Mouse (Mus musculus) frontal cortex, adult (tissue): ENCODE measurements around the gene Pced1b.
A peak's percentile ranks its signal among the peaks of the same experiment; 100 is the strongest.
"Not testable (repeated sequence)": the region's sequence is repeated elsewhere in the genome, so short reads cannot be mapped to it uniquely, and the experiment has no call there.

ENCODE experiments used
- ATAC-seq: cut with Nextera tagmentation; 2 replicates; pipeline ENCODE4 v1.9.2; 2017; ENCODE audit warnings: mild to moderate bottlenecking, moderate library complexity, mixed read lengths; ENCODE audit not compliant: low TSS enrichment

Gene Pced1b

DNA sequence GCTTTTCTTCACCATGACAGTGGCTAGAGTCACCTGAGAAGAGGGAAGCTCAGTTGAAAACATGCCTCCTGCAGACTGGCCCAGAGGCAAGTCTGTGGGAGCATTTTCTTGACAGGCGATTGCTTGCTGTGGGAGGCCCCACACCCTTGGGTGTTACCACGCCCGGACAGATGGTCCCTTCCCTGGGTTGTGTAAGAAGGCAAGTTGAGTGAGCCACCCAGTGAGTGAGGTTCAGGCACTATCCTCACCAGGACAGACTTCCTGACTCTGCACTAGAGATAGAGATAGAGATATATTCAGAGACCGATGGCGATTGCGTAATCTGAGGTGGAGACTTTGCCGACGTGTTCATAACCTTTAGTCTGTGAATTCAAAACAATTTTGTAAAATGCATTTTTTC, 96.0 kb downstream of the Pced1b start:
- 0 out of 2 replicates have a peak, but pooled peaks have one; percentile 31 for ATAC-seq

DNA sequence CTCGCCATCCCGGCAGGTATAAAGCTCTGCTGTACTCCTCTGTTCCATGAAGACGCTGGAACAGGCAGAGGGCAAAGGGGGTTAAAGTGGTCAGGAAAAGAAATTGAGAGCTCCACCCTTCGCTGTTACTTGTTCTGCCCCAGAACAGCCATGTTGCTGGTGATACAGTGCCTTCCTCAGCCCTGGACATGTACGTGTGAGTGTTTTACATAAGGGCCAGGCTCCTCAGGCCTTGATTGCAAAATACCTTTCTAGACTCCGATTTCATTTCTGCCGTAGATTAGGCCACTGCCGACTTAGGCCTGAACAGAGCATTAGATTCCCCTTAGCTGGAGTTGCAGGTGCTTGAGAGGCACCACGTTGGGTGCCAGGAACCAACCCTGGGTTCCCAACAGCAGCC, 97.0 kb downstream of the Pced1b start:
- ATAC-seq = no peak

DNA sequence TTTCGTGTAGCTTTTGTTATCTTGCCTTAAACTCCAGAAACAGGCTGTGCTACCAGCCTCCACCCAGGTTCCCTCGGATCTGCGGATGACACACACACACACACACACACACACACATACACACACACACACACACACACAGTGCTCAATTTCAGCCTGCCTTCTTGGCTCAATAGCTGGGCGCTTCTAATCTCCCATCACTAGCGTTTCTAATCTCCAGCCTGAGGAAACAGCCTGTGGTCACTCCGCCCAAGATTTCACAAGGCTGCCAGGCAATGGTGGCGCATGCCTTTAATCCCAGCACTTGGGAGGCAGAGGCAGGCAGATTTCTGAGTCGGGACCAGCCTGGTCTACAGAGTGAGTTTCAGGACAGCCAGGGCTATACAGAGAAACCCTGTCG, 98.2 kb downstream of the Pced1b start:
- ATAC-seq = no peak

DNA sequence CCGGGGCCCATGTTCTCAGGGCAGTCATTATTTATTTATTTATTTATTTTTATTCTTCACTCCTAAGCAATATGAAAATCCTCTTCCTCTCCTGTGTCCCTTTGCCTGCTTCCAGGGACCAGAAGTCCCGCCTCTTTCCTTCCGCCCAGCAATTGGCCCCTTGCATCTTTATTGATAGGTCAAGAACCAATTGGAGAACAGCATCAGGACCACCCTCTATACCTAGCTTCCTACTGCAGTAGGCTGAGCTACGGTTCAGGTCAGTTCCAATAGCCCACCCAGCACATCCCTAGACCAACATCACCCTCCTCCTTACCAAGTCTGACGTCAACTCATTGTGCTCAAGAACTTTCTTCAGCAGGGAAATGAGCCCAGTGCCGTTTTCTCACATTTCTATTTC, 99.0 kb downstream of the Pced1b start:
- ATAC-seq = no peak

DNA sequence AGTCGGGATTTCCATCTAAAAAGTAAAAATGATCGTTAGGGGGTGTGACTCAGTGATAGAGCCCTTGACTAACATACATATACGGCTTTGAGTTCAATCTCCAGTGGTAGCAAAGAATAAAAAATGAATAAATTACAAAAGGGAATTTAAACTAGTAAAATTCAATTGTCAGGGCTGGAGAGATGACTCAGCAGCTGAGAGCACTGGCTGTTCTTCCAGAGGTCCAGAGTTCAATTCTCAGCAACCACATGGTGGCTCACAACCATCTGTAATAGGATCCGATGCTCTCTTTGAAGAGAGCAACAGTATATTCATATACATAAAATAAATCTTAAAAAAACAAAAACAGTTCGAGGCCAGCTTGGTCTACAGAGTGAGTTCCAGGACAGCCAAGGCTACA, 99.5 kb downstream of the Pced1b start:
- no peak for ATAC-seq

DNA sequence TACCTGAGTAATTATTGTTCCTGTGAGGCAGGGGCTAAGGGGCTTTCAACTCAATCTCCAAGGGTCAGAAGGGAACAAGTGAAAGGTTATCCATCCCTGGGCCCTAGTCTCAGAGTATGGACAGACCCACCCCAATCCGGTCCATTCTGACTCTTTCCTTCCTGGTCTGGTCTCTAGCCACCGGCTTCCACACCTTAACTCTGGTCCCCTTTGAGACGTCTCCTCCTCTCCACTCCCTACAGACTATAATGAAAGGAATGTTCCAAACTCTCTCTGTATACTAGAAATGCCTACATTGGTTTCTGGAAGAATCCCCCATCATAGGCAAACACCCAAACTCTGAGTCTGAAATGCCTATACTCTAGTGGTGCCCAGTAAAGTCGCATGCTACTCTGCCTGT, 100.0 kb downstream of the Pced1b start:
- ATAC-seq = no peak

DNA sequence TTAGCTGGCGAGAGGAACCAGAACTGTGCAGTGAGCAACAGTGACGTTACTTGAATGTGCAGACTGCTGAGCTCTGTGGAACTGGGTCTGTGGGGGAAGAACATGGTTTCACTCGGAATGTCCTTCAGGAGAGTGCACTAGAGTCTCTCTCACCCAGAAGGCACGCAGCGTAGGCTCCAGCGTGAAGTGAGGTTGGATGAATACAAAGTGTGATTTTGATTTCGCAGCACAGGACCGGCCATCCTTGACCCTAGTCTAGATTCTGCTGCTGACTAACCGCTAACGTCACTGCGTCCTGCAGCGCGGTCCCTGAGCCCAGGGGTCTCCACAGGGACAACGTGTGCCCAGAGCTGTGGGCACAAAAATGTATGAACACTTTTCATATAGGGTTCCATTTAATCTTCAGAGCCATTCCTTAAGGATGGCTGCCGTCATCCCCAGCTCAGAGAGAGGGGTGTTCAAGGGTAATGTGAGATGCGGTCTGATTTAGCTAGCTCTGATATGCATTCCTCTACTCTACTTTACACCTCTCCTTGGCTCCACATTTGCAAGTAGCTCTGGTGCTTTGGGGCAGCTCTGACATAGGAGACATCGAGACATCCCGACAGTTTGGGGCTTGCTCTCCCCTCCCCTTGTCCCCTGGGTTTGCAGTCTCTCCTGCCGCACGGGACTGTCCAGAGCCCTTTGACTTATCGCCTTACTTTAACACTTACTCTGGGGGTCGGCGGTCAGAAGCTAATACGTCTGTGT, 101.8 kb downstream of the Pced1b start:
- ATAC-seq = 0 out of 2 replicates have a peak, but pooled peaks have one; percentile 38

DNA sequence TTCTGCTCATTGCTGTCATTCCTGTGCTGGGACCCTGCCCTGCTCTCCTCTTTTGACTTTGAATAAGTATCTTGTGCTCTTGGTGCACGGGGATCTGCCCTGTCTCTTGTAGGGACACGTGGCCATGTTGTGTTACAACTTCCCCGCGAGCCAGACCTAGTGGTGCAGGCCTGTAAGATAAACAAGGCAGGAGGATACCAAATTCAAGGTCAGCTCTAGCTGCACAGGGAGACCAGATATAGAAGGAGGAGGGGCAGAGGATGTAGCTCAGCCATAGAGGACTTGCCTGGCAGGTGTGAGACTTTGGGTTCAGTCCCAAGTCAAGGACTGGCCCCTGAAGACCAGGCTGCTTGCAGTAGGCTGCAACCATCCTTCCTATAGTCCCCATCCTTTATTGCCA, 103.6 kb downstream of the Pced1b start:
- ATAC-seq = no peak

DNA sequence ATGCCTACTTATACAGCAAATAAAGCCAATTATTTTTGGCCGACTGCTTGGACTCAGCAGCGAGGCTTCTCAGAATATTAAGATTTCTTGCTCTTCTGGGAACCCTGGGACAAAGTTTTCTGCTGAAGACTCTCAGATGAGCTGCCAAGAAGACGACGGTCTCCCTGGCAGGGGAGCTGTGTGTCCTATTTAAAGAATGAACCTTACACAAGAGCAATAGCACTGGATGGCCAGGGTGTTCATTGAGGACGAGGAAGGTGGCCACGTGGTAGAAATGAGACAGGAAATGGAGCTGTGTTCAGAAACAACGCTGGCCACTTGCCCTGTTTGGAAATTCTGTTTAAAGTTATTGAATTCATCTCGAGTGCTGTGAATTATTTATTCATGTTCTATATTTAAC, 104.1 kb downstream of the Pced1b start:
- ATAC-seq = peak; percentile 73

DNA sequence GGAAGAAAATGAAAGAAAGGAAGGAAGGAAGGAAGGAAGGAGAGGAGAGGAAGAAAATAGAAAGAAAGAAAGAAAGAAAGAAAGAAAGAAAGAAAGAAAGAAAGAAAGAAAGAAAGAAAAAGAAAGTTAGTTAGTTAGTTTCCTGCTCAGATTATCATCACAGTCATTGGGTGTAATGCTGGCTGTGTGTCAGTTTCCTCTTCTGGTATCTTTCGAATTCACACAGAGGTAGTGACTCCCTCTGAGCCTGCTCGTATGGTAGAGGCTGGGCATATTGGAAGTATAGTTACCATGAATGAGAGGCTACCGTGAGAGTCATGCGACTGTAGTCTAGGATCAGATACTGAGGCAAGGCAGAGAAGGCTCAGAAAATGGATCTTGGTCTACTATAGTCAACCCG, 104.8 kb downstream of the Pced1b start:
- no peak for ATAC-seq

DNA sequence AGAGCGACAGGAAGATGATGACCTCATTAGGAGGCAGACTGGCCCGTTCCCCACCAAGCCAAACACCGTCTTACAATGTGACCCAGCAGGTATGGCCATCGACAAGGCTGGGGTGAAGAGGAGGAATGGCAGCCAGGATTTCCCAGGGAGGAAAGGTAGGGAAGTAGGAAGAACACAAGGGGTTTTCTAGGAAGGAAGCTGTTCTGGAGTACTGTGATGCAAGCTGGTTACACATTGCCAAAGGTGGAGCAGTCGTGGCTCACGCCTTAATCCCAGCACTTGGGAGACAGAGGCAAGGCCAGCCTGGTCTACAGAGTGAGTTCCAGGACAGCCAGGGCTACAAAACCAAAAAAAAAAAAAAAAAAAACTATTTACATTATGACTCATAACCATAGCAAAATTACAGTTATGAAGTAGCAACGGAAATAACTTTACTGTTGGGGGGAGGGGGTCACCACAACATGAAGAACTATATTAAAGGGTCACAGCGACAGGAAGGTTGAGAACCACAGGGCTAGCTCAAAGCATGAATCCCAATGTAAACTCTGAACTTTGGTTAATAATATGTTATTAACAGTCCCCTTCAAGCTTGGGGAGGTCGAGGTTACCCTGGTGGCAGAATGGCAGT, 108.9 kb downstream of the Pced1b start:
- ATAC-seq = no peak

DNA sequence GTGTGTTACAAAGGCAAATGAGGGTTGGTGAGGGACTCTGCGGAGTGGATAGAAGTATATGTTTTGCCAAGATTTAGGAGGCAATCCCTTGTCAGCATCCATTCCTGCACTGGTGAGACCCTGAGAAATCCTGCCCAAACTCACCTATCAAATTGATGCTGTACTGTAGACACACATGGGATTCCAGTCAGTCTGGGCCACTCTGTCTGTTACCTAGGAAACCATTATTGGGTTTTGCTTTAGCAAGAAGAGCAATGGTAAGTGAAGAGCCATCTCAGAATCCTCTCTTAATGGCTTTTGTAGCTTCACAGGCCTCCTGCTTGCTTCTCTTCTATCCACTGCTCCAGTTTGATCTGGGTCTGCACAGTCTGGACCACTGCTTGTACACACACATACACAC, 110.1 kb downstream of the Pced1b start:
- no peak for ATAC-seq

DNA sequence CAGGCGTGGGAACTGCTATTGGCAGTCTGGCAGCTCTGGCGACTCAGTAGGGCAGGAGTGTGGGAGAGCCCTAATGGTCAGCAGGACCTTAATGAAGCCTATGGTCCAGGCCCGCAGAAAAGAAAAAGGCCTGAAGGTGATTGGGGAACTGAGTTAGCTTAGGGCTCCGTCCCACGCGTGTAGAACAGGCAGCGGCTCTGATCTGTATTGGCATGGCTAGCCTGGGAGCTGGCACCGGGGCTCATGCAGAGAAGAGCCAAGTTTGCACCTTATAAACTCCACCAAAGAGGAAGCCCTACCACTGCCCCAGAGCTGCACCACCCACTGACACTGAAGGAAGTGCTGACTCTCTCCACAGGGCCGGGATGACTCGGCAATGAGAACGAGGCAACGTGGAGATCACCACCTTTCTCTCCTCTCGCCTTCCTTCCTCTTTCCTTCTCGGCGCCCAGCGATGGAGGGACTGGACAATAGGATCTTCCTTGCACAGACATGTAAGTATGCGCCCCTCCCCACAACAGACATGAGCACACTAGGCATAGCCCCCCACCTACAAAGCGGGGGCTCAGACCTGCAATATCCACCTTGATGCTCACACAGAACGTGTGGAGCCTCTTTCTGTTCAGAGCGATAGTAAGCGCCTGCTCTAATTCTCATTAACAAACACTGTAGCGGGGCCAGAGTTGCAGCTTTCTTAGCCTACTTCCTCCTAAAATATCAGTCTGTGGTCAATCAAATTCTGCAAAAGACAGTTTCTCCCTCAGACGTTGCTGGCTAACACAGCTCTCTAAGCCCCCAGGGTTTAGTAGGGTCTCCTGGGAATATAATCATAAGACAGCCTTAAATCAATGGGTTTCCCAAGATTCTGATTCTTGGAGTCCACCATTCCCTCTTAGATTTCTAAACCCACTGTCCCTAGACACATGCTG, 114.2 kb downstream of the Pced1b start:
- ATAC-seq = no peak

DNA sequence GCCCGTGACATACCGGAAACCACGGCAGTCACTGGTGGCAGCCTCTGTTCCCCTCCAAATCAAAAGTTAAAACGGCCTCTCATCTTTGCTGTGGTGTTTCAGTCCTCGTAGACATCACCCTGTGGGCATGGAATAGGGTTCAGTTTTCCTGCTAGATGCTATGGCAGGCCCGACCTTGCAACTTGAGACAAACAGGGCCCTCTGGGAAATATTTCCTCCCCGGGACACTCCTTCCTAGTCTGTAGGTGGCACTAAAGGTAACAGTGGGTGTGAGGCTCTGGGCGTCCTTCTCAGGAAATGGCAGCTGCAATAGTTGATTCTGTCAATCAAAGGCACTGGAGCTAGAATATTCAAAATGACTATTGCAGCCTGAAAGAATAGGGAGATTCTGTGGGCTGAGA, 114.9 kb downstream of the Pced1b start:
- ATAC-seq = no peak

DNA sequence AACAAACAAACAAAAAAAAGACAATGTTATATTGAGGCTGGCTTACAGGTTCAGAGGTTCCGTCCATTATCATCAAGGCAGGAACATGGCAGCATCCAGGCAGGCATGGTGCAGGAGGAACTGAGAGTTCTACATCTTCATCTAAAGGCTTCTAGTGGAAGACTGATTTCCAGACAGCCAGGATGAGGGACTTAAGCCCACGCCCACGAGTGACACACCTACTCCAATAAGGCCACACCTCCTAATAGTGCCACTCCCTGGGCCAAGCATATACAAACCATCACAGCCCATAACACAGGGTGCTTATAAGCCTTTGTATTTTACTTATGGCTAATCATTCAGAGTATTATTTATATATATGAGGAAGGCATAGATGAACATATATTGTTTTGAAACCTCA, 117.4 kb downstream of the Pced1b start:
- not testable (repeated sequence) for ATAC-seq

DNA sequence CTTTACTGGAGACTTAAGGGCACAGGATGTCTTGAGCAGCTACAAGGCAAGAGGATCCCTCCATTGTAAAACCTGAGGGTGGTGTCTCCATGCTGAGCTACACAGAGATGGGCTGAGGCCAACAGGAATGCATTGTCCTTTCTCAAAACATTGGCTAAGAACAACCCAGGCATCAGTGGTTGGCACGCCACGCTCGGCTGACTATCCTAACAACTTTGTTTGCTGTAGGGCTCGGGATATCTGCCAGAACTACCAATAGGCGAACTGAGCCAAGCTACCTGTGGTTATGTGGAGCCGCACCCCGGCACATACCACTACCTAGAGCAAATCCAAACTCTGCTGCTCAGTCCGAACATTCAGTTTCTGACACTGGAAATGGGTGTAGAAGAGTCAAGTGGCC, 118.1 kb downstream of the Pced1b start:
- no peak for ATAC-seq

DNA sequence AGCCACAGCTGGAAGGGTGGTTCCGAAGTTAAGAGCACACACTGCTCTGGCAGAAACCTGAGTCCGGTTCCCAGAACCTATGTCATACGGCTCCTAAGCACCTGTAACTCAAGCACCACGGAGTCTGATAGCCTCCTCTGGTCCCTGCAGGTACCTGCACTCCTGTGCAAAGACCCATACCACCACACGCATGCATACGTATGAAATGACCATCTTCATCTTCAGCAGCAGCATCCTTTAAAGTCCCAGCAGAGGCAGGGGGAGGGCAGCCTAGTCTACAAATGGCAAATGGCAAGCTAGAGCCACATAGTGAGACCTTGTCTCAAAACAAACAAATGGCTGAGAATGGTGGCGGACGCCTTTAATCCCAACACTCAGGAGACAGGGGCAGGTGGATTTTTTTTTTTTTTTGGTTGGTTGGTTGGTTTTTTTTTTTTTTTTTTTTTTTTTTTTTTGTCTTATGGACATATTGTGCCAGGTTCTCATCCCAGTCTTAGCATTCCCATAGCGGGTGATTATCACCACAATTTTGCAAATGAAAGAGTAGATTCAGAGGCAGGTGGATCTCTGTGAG, 121.2 kb downstream of the Pced1b start:
- ATAC-seq = no peak

DNA sequence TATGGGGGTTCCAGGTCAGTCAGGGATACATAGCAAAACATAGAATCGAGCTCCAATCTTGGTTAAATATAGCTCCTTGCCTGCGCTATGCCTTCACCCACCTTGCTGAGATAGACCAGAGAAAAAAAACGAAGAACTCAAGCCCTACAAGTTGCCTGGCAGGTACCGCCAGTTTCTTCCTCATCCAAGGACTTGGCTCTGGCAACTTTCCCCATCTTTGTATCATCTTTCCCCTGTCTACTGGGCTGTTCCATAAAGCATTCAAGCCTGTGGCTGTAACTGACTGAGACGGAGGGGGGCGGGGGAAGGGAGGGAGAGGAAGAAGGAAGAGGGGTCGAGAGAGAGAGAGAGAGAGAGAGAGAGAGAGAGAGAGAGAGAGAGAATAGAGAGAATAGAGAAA, 121.7 kb downstream of the Pced1b start:
- no peak for ATAC-seq

DNA sequence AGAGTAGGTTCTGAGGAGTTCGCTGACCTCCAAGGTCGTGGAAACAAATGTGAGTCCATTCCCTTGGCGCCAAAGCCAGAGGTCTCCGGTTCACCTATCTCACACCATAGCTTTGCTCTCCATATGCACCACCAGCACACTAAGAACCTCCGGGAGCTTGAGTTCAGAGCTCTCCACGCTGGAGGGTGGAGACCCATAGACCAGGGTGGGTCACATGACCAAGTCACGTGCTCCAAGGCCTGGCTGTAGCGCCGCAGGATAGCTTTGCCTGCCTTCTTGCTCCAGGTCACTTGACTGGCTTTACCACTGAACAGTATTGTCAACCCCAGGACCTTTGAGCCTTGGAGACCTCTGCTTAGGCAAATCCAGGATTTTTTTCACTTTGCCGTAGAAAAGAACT, 122.2 kb downstream of the Pced1b start:
- no peak for ATAC-seq

DNA sequence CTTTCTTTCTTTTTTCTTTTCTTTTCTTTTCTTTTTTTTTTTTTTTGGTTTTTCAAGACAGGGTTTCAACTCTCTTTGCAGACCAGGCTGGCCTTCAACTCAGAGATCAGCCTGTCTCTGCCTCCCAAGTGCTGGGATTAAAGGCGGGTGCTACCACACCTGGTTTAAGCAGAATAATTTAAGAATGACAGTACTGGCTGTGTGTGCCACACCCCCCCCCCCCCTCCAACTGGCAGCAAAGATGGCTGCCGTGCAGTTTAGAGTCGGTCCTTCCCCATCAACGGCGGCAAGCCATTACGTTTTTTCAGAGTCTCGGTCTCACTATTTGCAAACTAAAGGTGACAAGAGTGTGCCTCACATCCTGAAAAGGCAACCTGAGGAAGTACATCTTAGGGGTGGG, 124.0 kb downstream of the Pced1b start:
- no peak for ATAC-seq

DNA sequence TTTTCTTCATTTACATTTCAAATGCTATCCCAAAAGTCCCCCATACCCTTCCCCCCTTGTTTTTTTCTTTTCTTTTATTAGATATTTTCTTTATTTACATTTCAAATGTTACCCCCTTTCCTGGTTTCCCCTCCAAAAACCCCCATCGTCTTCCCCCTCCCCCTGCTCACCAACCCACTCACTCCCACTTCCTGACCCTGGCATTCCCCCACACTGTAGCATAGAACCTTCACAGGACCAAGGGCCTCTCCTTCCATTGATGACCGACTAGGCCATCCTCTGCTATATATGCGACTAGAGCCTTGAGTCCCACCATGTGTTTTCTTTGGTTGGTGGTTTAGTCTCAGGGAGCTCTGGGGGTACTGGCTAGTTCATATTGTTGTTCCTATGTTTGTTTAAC, 125.1 kb downstream of the Pced1b start:
- ATAC-seq = not testable (repeated sequence)

DNA sequence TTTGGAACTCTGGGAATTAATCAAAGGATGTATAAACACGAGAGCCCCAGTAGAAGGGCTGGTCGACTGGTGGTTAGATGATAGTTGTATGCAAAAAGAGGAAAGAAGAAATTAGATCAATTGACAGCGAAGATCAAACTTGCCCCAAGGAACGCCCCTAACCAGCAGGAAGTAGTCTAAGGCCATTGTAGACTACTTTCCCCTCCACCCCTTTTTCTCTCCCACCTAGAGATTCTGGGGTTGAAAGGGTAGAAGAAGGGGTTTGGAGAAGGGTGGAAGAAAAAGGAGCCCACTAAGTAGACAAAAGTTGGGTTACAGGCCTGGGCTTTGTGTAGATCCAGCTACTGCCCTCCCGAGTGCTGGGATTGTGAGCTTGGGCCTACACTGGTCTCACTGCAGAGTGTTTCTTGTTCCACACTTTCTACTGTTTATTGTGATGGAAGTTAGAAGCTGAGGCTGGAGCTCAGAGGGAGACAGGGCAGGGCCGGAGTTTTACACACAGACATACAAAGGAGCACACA, 125.8 kb downstream of the Pced1b start:
- ATAC-seq = no peak
